Mouse (Mus musculus) E14TG2a.4 (cell line): Measurements from ENCODE around the gene Olfr183.

ENCODE experiments used
- CTCF ChIP-seq: conservative IDR thresholded peaks from 2 replicates; pipeline ENCODE4 v1.5.1; 2014; ENCODE audit warnings: low read length
- NANOG ChIP-seq: IDR thresholded peaks from 2 replicates; pipeline ENCODE4 v1.6.1; 2014; ENCODE audit warnings: borderline replicate concordance, low read length, mixed read lengths

GRCm38 (mm10) chr16:59047579-59047978, 52.4 kb downstream of the Olfr183 start:
- TF ChIP-seq CTCF (no peak), NANOG (no peak)
